Mouse (Mus musculus): ENCODE results near the gene Suclg2.

Suclg2 gene

DNA sequence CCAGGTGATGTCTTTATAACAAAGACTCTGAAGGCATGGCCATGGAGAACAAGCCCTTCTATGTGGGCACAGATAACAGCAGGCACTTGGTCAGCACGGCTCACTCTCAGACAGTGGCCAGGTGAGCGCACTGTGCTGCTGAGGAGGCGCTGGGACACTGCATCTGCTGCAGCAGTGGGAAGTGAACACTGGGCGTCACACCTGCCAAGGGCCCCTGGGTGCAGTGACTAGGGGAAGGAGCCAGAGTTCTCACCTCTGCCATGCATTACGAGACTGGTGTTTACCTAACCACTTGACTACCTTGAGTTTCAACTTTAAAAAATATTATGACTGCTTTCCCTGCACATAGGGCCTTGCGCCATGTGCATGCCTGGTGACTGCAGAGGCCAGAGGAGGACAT is 238.8 kb downstream of the Suclg2 start:
- no peak for DNase-seq (ENCODE audit: low read depth, low spot score)

- DNase-seq (ENCODE audit: low read depth, low spot score): no peak
Observed at GRCm38 (mm10) chr6:95469521-95469920, 249.1 kb downstream of the Suclg2 start.

DNA sequence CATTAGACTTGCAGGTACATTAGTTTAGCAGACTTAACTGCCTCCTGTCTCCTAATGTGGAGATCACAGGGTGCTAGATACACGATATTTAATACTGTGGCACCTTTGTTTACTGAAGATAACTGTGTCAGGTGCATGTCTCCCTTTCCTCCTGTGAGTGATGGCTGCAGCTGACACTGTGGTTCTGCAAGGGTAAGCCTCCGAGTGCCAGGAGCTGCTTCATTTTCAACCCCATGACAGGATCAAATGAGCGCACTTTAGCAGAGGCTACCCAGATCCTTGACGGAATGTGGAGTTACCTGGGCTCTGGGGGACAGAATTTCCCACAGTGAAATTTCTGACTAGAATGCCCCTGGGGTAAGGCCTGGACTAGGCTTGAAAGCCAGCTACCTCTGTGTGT is 253.3 kb downstream of the Suclg2 start:
- DNase-seq (ENCODE audit: low read depth, low spot score): no peak

- no peak for DNase-seq (ENCODE audit: low read depth, low spot score)
Observed at GRCm38 (mm10) chr6:95459372-95459771, 259.2 kb downstream of the Suclg2 start.

GRCm38 (mm10) chr6:95446151-95446550 is 272.4 kb downstream of the Suclg2 start:
- no peak for DNase-seq (ENCODE audit: low read depth, low spot score)

GRCm38 (mm10) chr6:95445036-95445435 is 273.6 kb downstream of the Suclg2 start:
- no peak for DNase-seq (ENCODE audit: low read depth, low spot score)
